Mouse (Mus musculus) neural tube, embryonic 14.5 days (tissue): ENCODE data around the gene Fam19a3. TPM values are rescaled to one million over a fixed set of nuclear protein-coding genes. Genes with fewer than 3 reads are reported as not detected.

Experiments
- ATAC-seq: fragments of 200-750 bp; cut with Nextera tagmentation; 2 replicates; pipeline ENCODE4 v1.8.0; 2017; ENCODE audit warnings: low read depth, mild to moderate bottlenecking, moderate TSS enrichment, moderate library complexity
- H3K27ac ChIP-seq: fragments of 300-500 bp; sonication (generic); 2 replicates; pipeline ENCODE4 v1.5.1; 2014; ENCODE audit warnings: low read depth, mild to moderate bottlenecking, control low read depth, low read length, moderate library complexity, mixed read lengths
- H3K27me3 ChIP-seq: fragments of 300-500 bp; sonication (generic); 2 replicates; pipeline ENCODE4 v1.6.1; 2014; ENCODE audit warnings: low read length; ENCODE audit not compliant: control insufficient read depth, insufficient read depth
- H3K36me3 ChIP-seq: fragments of 300-500 bp; sonication (generic); 2 replicates; pipeline ENCODE4 v1.6.1; 2014; ENCODE audit warnings: low read length, mixed read lengths; ENCODE audit not compliant: control insufficient read depth, insufficient read depth
- H3K4me1 ChIP-seq: fragments of 300-500 bp; sonication (generic); 2 replicates; pipeline ENCODE4 v1.6.1; 2014; ENCODE audit warnings: low read length; ENCODE audit not compliant: control insufficient read depth, insufficient read depth
- H3K4me2 ChIP-seq: fragments of 300-500 bp; sonication (generic); 2 replicates; pipeline ENCODE4 v1.6.1; 2014; ENCODE audit warnings: mild to moderate bottlenecking, low read depth, low read length, control low read depth
- H3K4me3 ChIP-seq: fragments of 300-500 bp; sonication (generic); 2 replicates; pipeline ENCODE4 v1.5.1; 2014; ENCODE audit warnings: low read depth, low read length, control low read depth, mixed read lengths
- H3K9ac ChIP-seq: fragments of 300-500 bp; sonication (generic); replicated peaks from 2 replicates; pipeline ENCODE4 v1.6.1; 2014; ENCODE audit warnings: low read depth, mild to moderate bottlenecking, control low read depth, low read length, mixed read lengths
- H3K9me3 ChIP-seq: fragments of 300-500 bp; sonication (generic); 2 replicates; pipeline ENCODE4 v1.6.1; 2016; ENCODE audit warnings: low read length; ENCODE audit not compliant: control insufficient read depth
- WGBS: fragments of 180-500 bp; shearing (Covaris S2); extraction: QIAGEN DNeasy Blood & Tissue Kit; methylation state at CpG from one replicate; pipeline ENCODE4 v1.1.7; 2014; 5-methylcytosine and 5-hydroxymethylcytosine counted together
- polyA plus RNA-seq: library from polyadenylated mRNA; unstranded; fragments of >200 nt; fragmentation: Nextera tagmentation; extraction: Ambion mirVana; gene quantifications from 2 replicates; pipeline ENCODE4 v1.2.1, GENCODE M21; 2014

Gene Fam19a3
- polyA plus RNA-seq, 1 experiment from 2014 or later: not detected

DNA sequence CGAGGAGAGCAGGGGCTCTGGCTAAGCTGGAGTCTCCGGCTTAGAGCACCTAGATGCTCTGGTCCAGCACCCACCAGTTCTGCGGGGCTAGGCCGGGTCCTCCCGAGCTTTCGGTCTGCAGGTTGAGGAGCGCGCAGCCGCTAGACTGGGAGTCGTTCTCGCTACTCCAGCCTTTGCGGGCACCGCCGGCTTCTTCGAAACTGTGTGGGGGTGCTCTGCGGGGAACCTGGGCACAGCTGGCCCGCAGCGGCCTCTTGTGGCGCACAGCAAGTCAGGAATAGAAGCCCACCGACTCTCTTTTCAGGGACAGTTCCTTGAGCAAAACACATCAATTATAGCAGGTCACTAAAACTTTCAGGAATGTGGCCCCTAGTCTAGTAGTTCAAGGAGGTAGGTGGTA is 4.3 kb downstream of the Fam19a3 start:
- WGBS: 1% methylated on average over 20 of the region's 20 CpGs
- Histone ChIP-seq H3K4me3 (peak overlapping the region; percentile 24; the same call in 1 of the 2 replicates), H3K9me3 (no peaks in the 10 kb centered on the region), H3K27ac (no peak overlapping the region), H3K27me3 (peaks cover 38% of the 10 kb centered on the region), H3K9ac (peak overlapping the region; percentile 21; the same call in 1 of the 2 replicates), H3K4me2 (peak overlapping the region; percentile 55), H3K4me1 (peaks cover 14% of the 10 kb centered on the region; the same call in 1 of the 2 replicates), H3K36me3 (no peaks in the 10 kb centered on the region)
- ATAC-seq: peak; percentile 19; the same call in 1 of the 2 replicates

DNA sequence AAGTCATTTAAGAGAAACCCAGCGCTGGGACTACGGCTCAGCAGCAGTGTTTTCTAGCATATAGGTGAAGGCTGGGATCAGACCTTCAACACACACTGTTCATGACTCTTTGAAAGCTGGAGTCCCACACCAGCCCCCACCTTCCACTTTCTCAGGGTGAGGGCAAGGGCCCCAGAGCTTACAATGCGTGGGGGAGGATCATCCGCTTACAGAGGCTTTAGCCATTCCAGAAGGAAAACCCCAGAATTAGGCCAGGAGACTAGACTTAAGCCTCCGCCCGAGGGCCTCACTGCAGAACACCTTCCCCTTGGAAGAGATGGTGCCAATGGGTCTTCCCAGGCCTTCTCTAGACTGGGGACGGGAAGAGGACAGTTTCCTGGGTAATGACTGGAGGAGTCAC is 8.3 kb downstream of the Fam19a3 start:
- H3K9me3 ChIP-seq: no peaks in the 10 kb centered on the region
- H3K4me1 ChIP-seq: no peaks in the 10 kb centered on the region
- no peak overlapping the region for H3K4me2 ChIP-seq
- WGBS: 78% methylated on average over 7 of the region's 7 CpGs
- H3K27me3 ChIP-seq: peaks cover 13% of the 10 kb centered on the region
- H3K27ac ChIP-seq: no peak overlapping the region
- H3K4me3 ChIP-seq: no peak overlapping the region
- no peaks in the 10 kb centered on the region for H3K36me3 ChIP-seq
- no peak overlapping the region for H3K9ac ChIP-seq
- ATAC-seq: no peak

DNA sequence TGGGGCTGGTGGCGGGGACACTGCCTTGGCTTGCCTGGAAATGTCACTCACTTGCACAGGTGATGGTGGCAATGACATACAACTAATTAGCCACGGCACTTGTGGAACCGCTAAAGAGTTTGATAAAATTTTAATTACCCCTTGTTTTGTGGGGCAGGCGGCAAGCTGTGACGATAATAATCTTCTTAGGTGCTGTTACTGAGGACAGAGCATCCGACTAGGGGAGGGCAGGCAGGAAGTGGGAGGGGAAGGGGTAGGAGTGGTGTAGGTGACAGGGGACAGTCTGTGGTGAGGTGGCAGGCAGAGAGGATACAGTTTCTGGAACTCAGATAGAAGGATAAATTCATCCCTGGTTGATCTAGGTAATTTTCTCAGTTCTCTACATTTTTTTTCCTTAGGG is 10.2 kb downstream of the Fam19a3 start:
- WGBS: 61% methylated on average over 6 of the region's 6 CpGs
- H3K9me3 ChIP-seq: no peaks in the 10 kb centered on the region

DNA sequence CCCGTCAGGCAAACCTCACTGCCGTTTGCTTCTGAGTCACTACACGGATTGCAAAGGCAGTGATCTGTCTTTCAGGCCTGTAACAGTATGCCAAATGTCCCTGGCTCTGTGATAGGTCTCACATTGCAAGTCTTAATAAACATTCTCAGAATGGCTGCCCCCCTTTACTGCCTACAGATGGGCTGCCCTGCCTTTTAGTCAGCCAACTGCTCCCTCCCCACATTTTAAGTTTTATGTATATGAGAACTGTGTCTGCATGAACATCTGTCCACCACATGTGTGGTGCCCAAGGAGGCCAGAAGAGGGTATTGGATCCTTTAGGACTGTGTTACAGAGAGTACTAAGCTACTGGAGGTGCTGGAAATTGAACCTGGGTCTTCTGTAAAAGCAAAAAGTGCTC is 10.7 kb downstream of the Fam19a3 start:
- Histone ChIP-seq H3K9ac (no peak overlapping the region), H3K9me3 (no peaks in the 10 kb centered on the region), H3K27me3 (no peaks in the 10 kb centered on the region), H3K4me2 (no peak overlapping the region), H3K27ac (no peak overlapping the region), H3K36me3 (no peaks in the 10 kb centered on the region), H3K4me3 (no peak overlapping the region), H3K4me1 (no peaks in the 10 kb centered on the region)
- 61% methylated on average over 3 of the region's 3 CpGs for WGBS
- ATAC-seq: no peak

More for the DNA sequence above, 10.2 kb downstream of the Fam19a3 start:
- ATAC-seq: no peak
- H3K4me1 ChIP-seq: no peaks in the 10 kb centered on the region
- no peak overlapping the region for H3K4me2 ChIP-seq
- H3K9ac ChIP-seq: no peak overlapping the region
- no peak overlapping the region for H3K4me3 ChIP-seq
- H3K27ac ChIP-seq: no peak overlapping the region
- no peaks in the 10 kb centered on the region for H3K36me3 ChIP-seq
- peaks cover 4% of the 10 kb centered on the region; the same call in 1 of the 2 replicates for H3K27me3 ChIP-seq

DNA sequence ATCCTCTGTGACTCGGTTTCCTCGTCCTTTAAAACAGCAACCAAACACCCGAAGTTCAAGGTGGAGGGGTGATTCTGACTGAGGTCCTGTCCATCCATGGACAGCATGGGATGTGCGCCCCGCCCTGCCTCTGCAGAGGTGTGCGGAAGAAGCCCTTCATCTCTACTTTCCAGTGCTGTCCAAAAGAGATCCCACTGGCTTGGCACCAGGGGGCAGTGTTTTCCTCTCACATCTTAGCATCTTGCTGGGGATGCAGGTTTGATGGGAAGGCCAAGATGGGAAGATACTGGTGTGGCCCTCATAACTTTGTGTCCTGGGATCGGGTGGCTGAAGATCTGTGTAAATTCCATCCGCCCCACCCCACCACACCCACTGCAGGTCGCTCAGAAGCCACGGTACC is 11.6 kb downstream of the Fam19a3 start:
- H3K9me3 ChIP-seq: no peaks in the 10 kb centered on the region
- no peaks in the 10 kb centered on the region for H3K27me3 ChIP-seq
- ATAC-seq: no peak
- no peak overlapping the region for H3K4me2 ChIP-seq
- no peaks in the 10 kb centered on the region for H3K4me1 ChIP-seq
- no peak overlapping the region for H3K4me3 ChIP-seq
- 66% methylated on average over 10 of the region's 10 CpGs for WGBS
- no peak overlapping the region for H3K27ac ChIP-seq
- no peaks in the 10 kb centered on the region for H3K36me3 ChIP-seq
- H3K9ac ChIP-seq: no peak overlapping the region

DNA sequence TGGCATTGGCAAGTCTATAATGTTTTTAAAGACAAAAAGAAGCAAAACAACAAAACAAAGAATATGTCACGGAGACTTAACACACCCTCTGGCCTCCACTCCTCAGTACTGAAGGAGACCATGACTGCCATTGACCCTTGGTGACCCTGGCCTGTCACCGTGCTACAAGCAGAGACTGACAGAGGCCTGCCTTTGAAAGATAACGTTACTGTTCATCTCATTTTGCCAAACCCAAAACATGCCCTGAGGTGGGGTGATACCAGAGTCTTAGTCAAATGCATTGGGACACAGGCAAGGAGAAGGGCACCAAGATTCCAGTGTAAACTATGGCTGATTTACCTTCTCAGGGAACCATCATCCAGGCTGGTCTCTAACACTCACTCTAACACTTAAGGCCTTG is 12.5 kb downstream of the Fam19a3 start:
- 27% methylated on average over 3 of the region's 3 CpGs for WGBS
- Histone ChIP-seq H3K27ac (no peak overlapping the region), H3K9ac (no peak overlapping the region), H3K9me3 (no peaks in the 10 kb centered on the region), H3K4me1 (no peaks in the 10 kb centered on the region), H3K27me3 (no peaks in the 10 kb centered on the region), H3K4me2 (no peak overlapping the region), H3K4me3 (no peak overlapping the region), H3K36me3 (no peaks in the 10 kb centered on the region)
- no peak for ATAC-seq

DNA sequence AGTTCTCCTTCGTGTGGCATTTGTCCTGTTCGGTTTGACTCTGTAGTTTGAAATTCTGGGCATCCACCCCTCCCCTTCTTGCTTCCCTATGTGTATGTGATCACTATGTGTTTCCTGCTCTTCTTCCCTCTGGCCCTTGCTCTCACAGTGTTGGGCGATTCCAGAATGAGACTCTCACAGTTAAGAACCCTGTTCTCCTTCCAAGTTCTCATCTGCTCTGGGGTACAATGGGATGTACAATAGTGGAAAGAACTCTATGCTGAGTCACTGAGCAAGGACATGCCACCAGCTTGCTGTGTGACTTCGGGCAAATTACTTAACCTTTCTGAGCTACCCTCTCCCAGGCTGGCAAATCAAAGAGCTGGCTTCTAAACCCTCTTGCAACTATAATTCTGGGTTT is 13.9 kb downstream of the Fam19a3 start:
- Histone ChIP-seq H3K9ac (no peak overlapping the region), H3K9me3 (no peaks in the 10 kb centered on the region), H3K4me1 (no peaks in the 10 kb centered on the region), H3K27ac (no peak overlapping the region), H3K4me3 (no peak overlapping the region), H3K36me3 (no peaks in the 10 kb centered on the region), H3K27me3 (no peaks in the 10 kb centered on the region), H3K4me2 (no peak overlapping the region)
- 85% methylated on average over 4 of the region's 4 CpGs for WGBS
- no peak for ATAC-seq

DNA sequence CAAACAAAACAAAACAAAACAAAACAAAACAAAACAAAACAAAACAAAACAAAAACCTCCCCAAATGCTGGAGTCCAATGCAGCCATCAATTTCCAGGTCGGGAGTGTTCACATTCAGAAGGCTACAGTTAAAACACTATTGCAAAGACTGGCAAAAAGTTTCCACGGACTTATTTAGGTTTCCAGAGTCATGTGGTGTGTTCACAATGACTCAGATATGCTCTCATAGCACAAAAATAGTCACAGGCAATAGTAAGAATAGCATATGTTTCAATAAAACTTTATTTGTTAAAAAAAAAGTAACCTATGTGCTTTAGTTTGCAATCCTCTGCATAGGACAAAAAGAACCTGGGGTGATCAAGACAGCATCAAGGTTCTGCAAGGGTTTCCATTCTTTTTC is 14.5 kb downstream of the Fam19a3 start:
- Histone ChIP-seq H3K4me3 (no peak overlapping the region), H3K9ac (no peak overlapping the region), H3K4me1 (no peaks in the 10 kb centered on the region), H3K27me3 (no peaks in the 10 kb centered on the region), H3K36me3 (no peaks in the 10 kb centered on the region), H3K27ac (no peak overlapping the region), H3K4me2 (no peak overlapping the region), H3K9me3 (no peaks in the 10 kb centered on the region)
- no peak for ATAC-seq
- WGBS: 70% methylated on average over 2 of the region's 2 CpGs

DNA sequence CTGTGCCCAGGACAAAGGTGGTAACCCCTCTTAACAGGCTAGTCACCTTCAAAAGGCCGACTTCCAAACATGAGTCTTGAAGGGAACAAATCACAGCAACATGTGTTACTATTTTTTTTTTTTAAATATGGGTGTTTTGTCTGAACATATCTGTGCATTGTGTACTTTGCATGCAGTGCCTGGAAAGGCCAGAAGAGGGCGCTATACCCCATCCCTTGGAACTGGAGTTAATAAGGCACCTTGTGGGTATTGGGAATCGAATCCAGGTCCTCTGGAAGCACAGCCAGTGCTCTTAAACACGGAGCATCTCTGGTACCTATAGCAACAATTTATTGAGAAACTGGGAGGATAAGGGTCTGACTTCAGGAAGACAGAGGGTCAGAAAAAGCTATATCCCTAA is 16.6 kb downstream of the Fam19a3 start:
- WGBS: 21% methylated on average over 4 of the region's 4 CpGs
- H3K27me3 ChIP-seq: no peaks in the 10 kb centered on the region
- no peak for ATAC-seq
- H3K4me3 ChIP-seq: no peak overlapping the region
- H3K9ac ChIP-seq: no peak overlapping the region
- H3K27ac ChIP-seq: no peak overlapping the region
- H3K4me2 ChIP-seq: no peak overlapping the region
- no peaks in the 10 kb centered on the region for H3K36me3 ChIP-seq
- H3K9me3 ChIP-seq: no peaks in the 10 kb centered on the region
- H3K4me1 ChIP-seq: no peaks in the 10 kb centered on the region
